Mouse (Mus musculus): ENCODE results near the gene Vps13d.

Vps13d gene

DNA sequence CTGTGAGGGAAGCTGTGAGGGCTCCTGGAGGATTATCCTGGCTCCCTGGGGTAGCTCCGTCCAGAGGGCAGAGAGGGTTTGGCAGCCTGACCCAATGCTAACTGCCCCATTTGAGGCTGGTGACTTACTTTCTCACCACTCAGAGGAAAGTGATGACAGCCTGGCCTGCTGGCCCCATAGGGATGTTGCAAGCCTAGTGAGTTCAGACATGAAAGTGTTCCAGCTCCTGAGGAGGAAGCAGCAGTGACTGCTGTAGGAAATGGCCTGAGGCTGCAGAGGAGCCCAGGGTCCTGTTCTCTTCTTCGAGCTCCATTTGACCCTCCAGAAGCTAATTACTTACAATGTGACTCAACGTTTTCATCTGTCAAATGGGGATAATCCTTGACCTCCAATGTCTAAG is 157.8 kb downstream of the Vps13d start:
- no peak for DNase-seq (ENCODE audit: low spot score in 2 of 2)

GRCm38 (mm10) chr4:145035450-145035849 is 159.4 kb downstream of the Vps13d start:
- no peak for DNase-seq (ENCODE audit: low spot score in 2 of 2)

- DNase-seq (ENCODE audit: low spot score in 2 of 2): no peak
These were observed 160.1 kb downstream of the Vps13d start for GRCm38 (mm10) chr4:145034506-145035243.

DNA sequence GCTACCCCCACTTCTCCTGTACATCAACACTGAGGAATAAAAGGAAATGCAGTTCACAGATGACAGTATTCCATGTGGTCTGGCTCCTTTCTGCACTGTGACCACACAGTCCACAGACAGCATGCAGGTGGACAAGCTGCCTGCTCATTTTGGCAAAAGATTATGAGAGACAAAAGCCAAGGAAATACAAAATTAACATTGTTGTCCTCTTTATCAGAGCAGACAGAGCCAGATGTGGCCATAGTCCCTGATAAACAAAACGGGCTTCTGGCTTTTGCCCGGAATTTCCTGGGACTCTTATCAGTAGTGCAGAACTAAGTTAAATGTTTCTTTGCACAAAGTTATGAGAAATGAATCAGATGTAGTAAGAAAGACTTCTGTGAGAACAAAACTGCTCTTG is 161.4 kb downstream of the Vps13d start:
- DNase-seq (ENCODE audit: low spot score in 2 of 2): no peak

DNA sequence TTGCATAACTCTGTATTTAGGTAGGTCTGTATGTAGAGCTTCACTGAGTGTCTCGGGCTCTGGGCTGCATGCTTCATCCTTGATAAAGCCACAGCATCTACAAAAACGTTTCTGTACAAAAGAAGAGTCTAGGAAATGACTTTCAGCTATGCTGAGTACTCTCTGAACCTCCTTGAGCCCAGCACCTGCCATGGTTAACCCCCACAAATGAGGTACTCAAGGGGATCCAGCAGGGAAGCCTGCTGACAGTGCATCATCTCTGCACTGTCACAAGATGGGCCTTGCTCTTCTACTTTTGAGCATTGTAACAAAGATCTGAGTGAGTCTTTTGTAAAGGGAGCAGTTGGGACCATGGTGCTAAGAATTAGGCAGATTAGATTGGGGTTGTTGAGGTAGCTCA is 162.2 kb downstream of the Vps13d start:
- DNase-seq (ENCODE audit: low spot score in 2 of 2): no peak

- DNase-seq (ENCODE audit: low spot score in 2 of 2): no peak
These were observed 163.3 kb downstream of the Vps13d start for GRCm38 (mm10) chr4:145031510-145031909.

DNA sequence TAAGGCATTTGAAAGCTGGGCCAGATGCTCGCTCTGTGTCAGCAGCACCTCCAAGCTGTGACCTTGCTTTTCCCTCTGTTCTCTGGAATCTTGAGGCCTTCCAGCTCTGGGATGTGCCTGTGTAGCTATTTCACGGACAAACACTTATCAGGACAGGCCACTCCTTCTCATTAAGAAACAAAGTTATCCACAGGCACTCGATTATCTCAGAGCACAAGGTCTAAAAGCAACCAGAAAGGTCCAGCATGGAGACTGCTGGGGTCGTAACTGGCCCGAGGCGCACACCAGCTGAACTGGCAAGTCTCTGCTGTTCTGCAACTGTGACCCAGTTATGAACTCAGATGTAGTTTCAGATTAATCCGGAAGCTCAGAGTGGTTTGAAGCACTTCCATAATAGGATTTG is 168.4 kb downstream of the Vps13d start:
- DNase-seq (ENCODE audit: low spot score in 2 of 2): no peak

DNA sequence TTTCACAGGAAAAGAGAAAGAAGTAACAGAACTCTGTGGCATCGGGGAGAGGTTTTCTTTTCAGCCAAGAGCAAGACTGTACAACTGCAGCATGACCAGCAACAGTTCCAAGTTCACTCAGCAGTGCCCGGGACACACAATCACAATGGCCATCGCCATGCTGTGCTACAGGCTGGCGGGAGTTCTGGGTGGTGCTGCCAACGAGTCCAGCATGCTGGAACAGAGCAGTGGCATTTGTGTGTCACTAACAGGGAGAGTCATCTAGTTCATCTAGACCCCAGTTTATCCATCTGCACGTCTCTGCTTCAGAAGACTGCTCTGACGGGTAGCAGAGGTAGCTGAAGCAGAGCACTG is 169.4 kb downstream of the Vps13d start:
- DNase-seq (ENCODE audit: low spot score in 2 of 2): peak; percentile 21 to 23

GRCm38 (mm10) chr4:145024694-145025408 is 170.0 kb downstream of the Vps13d start:
- DNase-seq (ENCODE audit: low spot score in 2 of 2): peak in 1 of 2 experiments; percentile 29

DNA sequence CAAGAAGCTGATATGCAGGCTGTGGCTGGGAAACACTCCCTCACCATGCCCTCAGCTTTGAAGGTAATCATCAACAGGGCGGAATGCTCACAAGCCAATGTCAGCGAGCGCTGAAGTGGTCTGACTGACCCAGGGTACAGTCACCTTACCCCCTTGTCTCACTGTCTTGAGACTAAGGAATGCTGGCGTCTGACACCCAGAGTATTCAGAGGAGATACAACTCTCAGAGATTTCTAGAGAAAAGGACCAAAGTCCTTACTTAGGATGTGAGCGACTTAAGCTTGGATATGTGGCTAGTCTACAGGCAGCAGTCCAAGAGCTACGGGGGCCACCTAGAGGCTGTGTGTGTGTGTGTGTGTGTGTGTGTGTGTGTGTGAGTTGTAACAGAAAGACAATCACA is 170.9 kb downstream of the Vps13d start:
- DNase-seq (ENCODE audit: low spot score in 2 of 2): no peak

GRCm38 (mm10) chr4:145022815-145023214 is 172.0 kb downstream of the Vps13d start:
- no peak for DNase-seq (ENCODE audit: low spot score in 2 of 2)

GRCm38 (mm10) chr4:145022211-145022610 is 172.6 kb downstream of the Vps13d start:
- no peak for DNase-seq (ENCODE audit: low spot score in 2 of 2)

GRCm38 (mm10) chr4:145020383-145020782 is 174.4 kb downstream of the Vps13d start:
- no peak for DNase-seq (ENCODE audit: low spot score in 2 of 2)

DNA sequence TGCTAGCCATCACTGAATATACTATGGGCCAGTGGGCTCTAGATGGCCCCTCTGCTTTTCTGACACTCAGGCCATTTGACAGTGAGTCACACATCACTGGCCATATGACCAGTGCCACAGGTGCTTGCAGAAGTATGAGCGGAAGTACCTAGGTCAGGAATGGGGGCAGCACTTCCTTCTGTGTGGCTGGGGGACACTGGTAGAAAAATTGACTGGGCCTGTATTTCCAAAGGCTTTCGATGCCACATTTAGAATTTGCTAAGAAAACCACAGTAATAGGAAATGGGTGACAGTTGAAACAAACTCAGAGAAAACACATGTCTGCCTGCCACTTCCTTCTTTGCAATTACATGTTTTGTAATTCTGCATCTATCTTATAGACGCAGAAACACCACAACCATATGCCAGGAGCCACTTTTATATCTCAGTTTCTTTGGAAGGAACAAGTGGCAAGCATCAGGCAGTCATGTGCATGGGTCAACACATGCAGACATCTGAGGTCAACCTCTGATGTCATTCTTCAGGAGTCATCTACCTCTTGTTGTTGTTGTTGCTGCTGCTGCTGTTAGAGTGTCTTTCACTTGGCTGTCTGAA is 175.6 kb downstream of the Vps13d start:
- DNase-seq (ENCODE audit: low spot score in 2 of 2): no peak

DNA sequence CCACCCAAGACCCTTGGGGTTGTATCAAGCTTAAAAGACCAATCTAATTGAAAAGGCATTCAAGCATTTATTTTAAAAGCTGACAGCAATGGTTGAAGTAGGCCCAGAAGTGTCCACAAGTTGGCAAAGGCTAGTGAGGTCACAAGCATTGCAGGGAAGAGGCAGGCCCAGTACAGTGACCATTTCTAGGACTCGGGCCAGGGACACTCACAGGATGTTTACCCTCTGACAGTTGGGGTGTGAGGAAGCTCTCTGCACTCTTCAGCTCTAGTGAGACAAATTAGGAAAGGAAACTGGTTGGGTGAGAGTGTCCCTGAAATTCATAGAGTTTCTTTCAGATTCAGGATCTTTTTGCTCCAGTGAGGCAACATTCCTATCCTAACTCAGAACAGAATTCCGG is 177.1 kb downstream of the Vps13d start:
- DNase-seq (ENCODE audit: low spot score in 2 of 2): no peak

DNA sequence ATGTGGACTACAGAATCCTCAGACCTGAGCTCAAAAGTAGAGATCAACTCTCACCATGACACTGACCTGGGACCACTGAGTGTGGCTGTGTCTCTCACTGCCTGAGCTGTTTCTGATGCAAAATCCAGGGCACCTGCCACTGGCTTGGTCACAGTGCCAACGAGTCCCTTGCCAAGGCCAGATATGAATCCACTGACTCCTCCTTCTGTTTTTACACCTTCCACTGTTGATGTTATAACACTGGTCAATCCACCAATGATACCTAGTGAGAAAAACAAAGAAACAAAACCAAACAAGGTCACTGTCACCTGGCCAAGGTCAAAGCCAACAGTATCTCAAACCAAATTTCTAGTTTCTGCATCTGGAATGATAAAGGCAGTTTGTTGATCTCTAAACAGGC is 178.1 kb downstream of the Vps13d start:
- no peak for DNase-seq (ENCODE audit: low spot score in 2 of 2)

GRCm38 (mm10) chr4:145014632-145014960 is 180.2 kb downstream of the Vps13d start:
- no peak for DNase-seq (ENCODE audit: low spot score in 2 of 2)

DNA sequence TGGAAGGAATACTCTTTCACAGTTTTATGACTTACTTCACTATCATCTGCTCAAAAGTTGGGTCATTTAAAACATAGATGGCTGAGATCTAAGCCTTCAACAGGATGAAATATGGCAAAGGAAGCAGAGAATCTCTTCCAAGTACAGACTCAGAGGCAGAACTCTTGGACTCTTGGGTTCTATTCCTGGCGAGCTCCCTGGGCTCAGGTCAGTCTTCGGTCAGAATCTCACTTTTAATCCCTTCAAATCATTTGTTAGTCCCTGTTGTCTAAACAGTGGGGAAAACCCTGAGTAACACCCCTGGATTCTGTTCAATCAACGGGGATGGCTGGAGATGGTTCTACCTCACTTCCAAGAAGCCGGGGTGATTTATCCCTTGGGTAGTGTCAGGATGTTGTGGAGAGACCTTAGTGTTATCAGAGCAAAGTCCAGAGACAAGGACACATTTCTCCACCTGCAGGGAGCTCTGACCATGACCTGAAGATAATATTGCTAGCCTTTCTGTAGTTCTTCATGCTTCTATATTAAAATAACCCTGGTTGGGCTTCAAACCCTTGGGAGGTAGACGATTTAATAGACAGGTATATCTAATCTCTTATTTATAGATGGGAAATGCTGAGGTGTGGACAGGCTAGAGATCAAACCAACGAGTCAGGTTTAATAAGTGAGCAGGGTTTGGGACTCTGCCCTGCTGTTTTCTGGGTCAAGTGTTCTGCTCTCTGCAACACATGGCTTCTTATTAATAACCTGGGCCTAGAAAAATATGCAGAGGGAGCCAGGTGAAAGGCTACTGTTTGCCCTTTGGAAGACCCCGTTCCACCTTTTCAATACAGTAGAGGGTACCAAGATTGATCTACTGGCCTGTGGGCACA is 180.8 kb downstream of the Vps13d start:
- no peak for DNase-seq (ENCODE audit: low spot score in 2 of 2)

GRCm38 (mm10) chr4:145013187-145013586 is 181.6 kb downstream of the Vps13d start:
- DNase-seq (ENCODE audit: low spot score in 2 of 2): no peak

DNA sequence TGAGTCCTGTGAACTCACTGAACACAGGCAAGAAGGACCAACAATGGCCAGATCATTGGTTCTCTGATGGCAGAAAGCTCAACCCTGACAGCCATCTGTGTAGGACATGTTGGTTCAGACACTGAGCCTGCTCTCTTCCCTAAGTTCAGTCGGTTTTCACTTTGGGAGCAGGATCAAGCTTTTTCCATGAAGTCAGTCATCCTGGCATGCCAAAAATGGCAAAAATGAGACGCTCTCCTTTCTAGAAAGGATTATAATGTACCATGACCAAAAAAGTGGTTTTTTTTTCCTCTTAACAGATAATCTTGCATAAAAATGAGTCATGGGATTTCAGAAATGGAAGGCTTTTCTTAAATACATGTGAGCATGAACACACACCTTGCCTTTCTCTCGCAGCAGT is 183.6 kb downstream of the Vps13d start:
- DNase-seq (ENCODE audit: low spot score in 2 of 2): no peak

DNA sequence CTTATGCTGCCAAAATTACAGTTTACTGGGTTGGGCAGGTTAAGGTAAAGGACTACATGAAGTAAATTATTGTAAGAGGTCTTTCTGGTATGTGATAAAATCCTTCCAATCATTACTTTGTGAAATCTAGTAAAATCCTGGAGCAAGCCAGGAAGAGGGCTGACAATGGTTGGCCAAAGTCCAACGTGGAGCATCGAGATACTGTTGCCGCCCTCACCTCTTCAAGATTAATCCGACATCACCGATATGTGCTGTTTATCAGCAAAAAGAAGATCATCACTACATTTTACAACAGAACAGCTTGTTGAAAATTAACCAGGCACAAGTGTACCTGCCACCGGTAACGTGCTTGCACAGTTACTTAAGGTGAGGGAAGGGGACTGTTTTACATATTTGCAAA is 184.9 kb downstream of the Vps13d start:
- DNase-seq (ENCODE audit: low spot score in 2 of 2): no peak

- DNase-seq (ENCODE audit: low spot score in 2 of 2): no peak
These were observed 185.4 kb downstream of the Vps13d start for GRCm38 (mm10) chr4:145009437-145009836.

Measured in frontal cortex, postnatal 36 days (tissue).